Mouse (Mus musculus) hindbrain, embryonic 14.5 days (tissue): ENCODE measurements at regions not wholly inside any gene's neighbourhood (a gene's known extent, or its start where the extent isn't known, plus 50 kb on each side); places are given as distances from the start of the nearest gene placed in this dataset.
"Not testable (repeated sequence)": the region's sequence is repeated elsewhere in the genome, so short reads cannot be mapped to it uniquely, and the experiment has no call there.

Experiments used
- ATAC-seq: fragments of 200-750 bp; cut with Nextera tagmentation; 2 replicates; pipeline ENCODE4 v1.8.0; 2017; ENCODE audit warnings: moderate number of reproducible peaks, mild to moderate bottlenecking, moderate TSS enrichment, moderate library complexity; ENCODE audit not compliant: low FRiP score
- DNase-seq: peaks from one replicate; pipeline ENCODE4 v3.0.0-alpha.2; 2015; ENCODE audit warnings: low spot score
- H3K27ac ChIP-seq: fragments of 300-500 bp; sonication (generic); 2 replicates; pipeline ENCODE4 v1.5.1; 2014; ENCODE audit warnings: mild to moderate bottlenecking, moderate library complexity
- H3K27me3 ChIP-seq: fragments of 300-500 bp; sonication (generic); 2 replicates; pipeline ENCODE4 v1.6.1; 2014; ENCODE audit warnings: mild to moderate bottlenecking, low read length, mixed read lengths; ENCODE audit not compliant: control insufficient read depth, insufficient read depth
- H3K36me3 ChIP-seq: fragments of 300-500 bp; sonication (generic); replicated peaks from 2 replicates; pipeline ENCODE4 v1.6.1; 2014; ENCODE audit not compliant: control insufficient read depth, insufficient read depth
- H3K4me1 ChIP-seq: fragments of 300-500 bp; sonication (generic); replicated peaks from 2 replicates; pipeline ENCODE4 v1.6.1; 2014; ENCODE audit warnings: antibody characterized with exemption, low read length, mixed read lengths; ENCODE audit not compliant: control insufficient read depth, insufficient read depth
- H3K4me2 ChIP-seq: fragments of 300-500 bp; sonication (generic); replicated peaks from 2 replicates; pipeline ENCODE4 v1.6.1; 2014; ENCODE audit warnings: mild to moderate bottlenecking, moderate library complexity
- H3K4me3 ChIP-seq: fragments of 300-500 bp; sonication (generic); replicated peaks from 2 replicates; pipeline ENCODE4 v1.5.1; 2014; ENCODE audit warnings: mild to moderate bottlenecking, low read length
- H3K9ac ChIP-seq: fragments of 300-500 bp; sonication (generic); 2 replicates; pipeline ENCODE4 v1.6.1; 2014
- H3K9me3 ChIP-seq: fragments of 300-500 bp; sonication (generic); 2 replicates; pipeline ENCODE4 v1.6.1; 2016; ENCODE audit warnings: low read length; ENCODE audit not compliant: control insufficient read depth
- WGBS: fragments of 180-500 bp; shearing (Covaris S2); extraction: QIAGEN DNeasy Blood & Tissue Kit; methylation state at CpG from one replicate; pipeline ENCODE4 v1.1.7; 2014; 5-methylcytosine and 5-hydroxymethylcytosine counted together

DNA sequence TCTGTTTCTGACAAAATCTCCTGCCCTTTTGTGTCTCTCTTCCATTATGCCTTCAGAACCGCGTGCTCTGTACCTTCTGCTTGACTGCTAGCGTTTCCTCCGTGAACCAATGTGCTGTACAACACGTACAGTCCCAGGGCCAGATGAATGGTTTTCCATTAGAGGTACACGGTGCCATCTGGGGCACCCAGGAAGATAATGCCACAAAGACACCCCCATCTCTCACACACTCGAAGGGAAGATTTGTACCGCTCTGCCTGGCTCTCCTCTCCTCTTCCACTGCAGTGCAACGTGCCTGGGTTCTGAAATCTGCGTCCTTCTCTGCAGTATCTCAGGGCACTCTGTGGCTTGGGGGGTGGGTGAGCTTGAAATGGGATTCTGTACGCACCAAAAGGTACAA is 487.4 kb upstream of the Stxbp6 start:
- Histone ChIP-seq H3K36me3 (no peaks in the 10 kb centered on the region), H3K27ac (peak overlapping the region; percentile 80), H3K9ac (peak overlapping the region; percentile 31; the same call in 1 of the 2 replicates), H3K9me3 (no peaks in the 10 kb centered on the region), H3K27me3 (no peaks in the 10 kb centered on the region), H3K4me3 (no peak overlapping the region), H3K4me2 (no peak overlapping the region; the same call in 1 of the 2 replicates), H3K4me1 (peaks cover 30% of the 10 kb centered on the region)
- DNase-seq (peak; percentile 43), ATAC-seq (peak; percentile 73)
- 25% methylated on average over 11 of the region's 11 CpGs for WGBS

DNA sequence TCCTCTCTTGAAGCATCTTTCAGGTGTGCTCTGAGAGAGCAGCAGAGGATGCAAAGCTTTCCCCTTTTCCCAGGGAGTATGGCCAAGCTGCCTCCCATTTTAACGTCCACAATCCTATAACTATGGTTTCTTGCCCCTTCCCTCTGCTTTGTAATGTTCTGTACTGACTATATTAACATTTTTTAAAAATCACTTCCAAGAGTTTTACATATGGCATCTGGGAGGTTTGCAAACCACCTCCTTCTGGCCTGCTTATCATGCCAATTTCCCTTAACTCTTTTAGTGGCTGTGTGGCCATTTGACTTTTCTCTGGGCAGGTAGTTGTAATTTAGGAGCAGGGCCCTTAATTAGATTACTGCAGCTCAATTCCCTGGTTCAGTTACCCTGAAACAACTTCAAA is 486.9 kb upstream of the Stxbp6 start:
- DNase-seq: no peak
- Histone ChIP-seq H3K4me1 (peaks cover 30% of the 10 kb centered on the region), H3K27ac (peak overlapping the region; percentile 80), H3K9me3 (no peaks in the 10 kb centered on the region), H3K4me2 (no peak overlapping the region), H3K4me3 (no peak overlapping the region), H3K27me3 (no peaks in the 10 kb centered on the region), H3K36me3 (no peaks in the 10 kb centered on the region), H3K9ac (no peak overlapping the region)
- 61% methylated on average over 1 of the region's 1 CpGs for WGBS
- no peak for ATAC-seq

DNA sequence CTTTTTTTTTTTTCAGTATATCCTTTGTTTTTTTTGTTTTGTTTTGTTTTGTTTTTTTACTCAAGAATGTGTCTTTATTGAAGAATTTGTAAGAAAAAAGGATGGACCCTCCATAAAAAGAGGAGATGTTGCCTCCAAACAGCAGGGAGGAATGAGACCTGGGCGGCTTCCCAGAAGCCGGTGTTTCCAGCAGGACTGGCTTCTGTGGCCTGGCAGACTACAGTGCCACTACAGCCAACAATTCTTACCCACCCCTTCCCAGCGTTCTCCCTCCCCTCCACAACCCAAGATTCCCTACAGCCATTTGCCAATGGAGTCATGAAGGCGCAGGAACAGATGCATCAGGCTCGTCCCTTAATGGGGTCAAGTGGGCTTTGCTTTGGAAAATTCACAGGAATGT is 475.4 kb upstream of the Stxbp6 start:
- H3K27me3 ChIP-seq, H3K9ac ChIP-seq, H3K27ac ChIP-seq, H3K36me3 ChIP-seq, ATAC-seq, DNase-seq, H3K4me2 ChIP-seq, H3K4me3 ChIP-seq, H3K9me3 ChIP-seq, H3K4me1 ChIP-seq: not testable (repeated sequence)
- 89% methylated on average over 5 of the region's 5 CpGs for WGBS

- Histone ChIP-seq H3K9me3 (no peaks in the 10 kb centered on the region), H3K36me3 (no peaks in the 10 kb centered on the region), H3K27me3 (no peaks in the 10 kb centered on the region), H3K9ac (no peak overlapping the region), H3K4me1 (no peaks in the 10 kb centered on the region), H3K4me3 (no peak overlapping the region), H3K27ac (no peak overlapping the region), H3K4me2 (no peak overlapping the region)
- no peak for ATAC-seq
- DNase-seq: no peak
Observed at GRCm38 (mm10) chr12:45519554-45519953, 445.0 kb upstream of the Stxbp6 start.

DNA sequence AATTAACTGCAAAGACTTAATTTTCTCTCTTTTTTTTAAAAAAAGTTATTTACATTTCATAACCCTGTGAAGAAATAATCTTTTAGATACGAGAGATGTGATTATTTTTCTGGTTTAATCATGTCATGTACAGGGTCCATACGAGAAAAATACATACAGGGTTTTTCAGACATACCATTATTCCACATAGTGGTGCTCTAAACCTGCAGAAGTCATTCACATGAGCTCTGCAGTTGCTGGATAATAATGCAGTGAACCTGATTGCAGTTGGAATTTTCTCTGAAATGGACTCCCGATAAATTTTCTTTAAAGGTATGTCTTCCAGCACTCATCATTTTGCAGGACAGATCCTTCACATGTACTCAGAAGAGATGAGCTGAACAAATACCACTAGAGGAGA is 439.9 kb upstream of the Stxbp6 start:
- no peak for ATAC-seq
- H3K27ac ChIP-seq: no peak overlapping the region
- 52% methylated on average over 3 of the region's 3 CpGs for WGBS

DNA sequence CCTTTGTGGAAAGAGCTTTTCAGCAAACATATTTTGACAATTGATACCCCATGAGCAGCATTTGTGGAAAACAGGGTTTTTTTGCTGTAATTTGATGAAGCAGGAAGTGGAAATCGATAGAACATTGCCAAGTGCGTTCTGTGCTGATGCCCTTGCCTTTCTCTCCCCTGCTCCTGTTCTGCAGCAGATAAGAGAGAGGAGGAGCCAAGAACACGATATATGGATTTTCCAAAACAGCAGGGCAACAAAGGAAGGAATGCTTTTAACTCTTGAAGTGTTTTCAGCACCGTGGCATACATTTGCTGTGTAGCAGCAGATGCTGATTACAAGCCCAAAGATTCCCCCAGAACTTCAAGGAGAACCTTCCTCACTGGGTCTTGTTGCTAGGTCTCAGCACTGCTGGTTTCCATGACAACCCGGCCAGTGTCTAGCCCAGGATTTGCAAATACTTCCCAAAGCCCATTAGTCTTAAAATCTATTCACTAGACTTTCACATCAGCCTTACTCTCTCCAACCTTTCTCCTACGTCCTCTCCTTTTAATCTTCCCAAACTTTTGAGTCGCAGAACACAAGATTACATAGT is 433.0 kb upstream of the Stxbp6 start:
- Histone ChIP-seq H3K27me3 (no peaks in the 10 kb centered on the region), H3K4me1 (no peaks in the 10 kb centered on the region; the same call in 1 of the 2 replicates), H3K27ac (no peak overlapping the region), H3K36me3 (no peaks in the 10 kb centered on the region), H3K9ac (no peak overlapping the region), H3K4me3 (no peak overlapping the region), H3K9me3 (no peaks in the 10 kb centered on the region), H3K4me2 (no peak overlapping the region; the same call in 1 of the 2 replicates)
- 45% methylated on average over 7 of the region's 7 CpGs for WGBS
- DNase-seq (peak; percentile 29), ATAC-seq (no peak)

More for the DNA sequence above, 439.9 kb upstream of the Stxbp6 start:
- H3K36me3 ChIP-seq: no peaks in the 10 kb centered on the region
- no peaks in the 10 kb centered on the region for H3K4me1 ChIP-seq
- no peaks in the 10 kb centered on the region for H3K27me3 ChIP-seq
- DNase-seq: peak; percentile 55
- no peak overlapping the region for H3K9ac ChIP-seq
- no peaks in the 10 kb centered on the region for H3K9me3 ChIP-seq
- H3K4me3 ChIP-seq: no peak overlapping the region
- no peak overlapping the region for H3K4me2 ChIP-seq

GRCm38 (mm10) chr12:45499834-45500233 is 425.3 kb upstream of the Stxbp6 start:
- H3K4me3 ChIP-seq: no peak overlapping the region
- H3K9me3 ChIP-seq: no peaks in the 10 kb centered on the region
- H3K4me1 ChIP-seq: no peaks in the 10 kb centered on the region
- WGBS: 55% methylated on average over 6 of the region's 6 CpGs
- H3K27me3 ChIP-seq: no peaks in the 10 kb centered on the region
- no peak overlapping the region for H3K4me2 ChIP-seq
- H3K9ac ChIP-seq: no peak overlapping the region
- no peaks in the 10 kb centered on the region for H3K36me3 ChIP-seq
- DNase-seq (no peak), ATAC-seq (no peak)
- H3K27ac ChIP-seq: 0 out of 2 replicates have a peak overlapping the region, but pooled peaks have one; percentile 12

- Histone ChIP-seq H3K9me3 (no peaks in the 10 kb centered on the region), H3K27me3 (no peaks in the 10 kb centered on the region), H3K36me3 (no peaks in the 10 kb centered on the region), H3K4me3 (no peak overlapping the region), H3K9ac (no peak overlapping the region), H3K4me1 (no peaks in the 10 kb centered on the region), H3K4me2 (no peak overlapping the region), H3K27ac (no peak overlapping the region)
- peak; percentile 56 for DNase-seq
- no peak for ATAC-seq
Observed at GRCm38 (mm10) chr12:45498230-45498629, 423.7 kb upstream of the Stxbp6 start.

DNA sequence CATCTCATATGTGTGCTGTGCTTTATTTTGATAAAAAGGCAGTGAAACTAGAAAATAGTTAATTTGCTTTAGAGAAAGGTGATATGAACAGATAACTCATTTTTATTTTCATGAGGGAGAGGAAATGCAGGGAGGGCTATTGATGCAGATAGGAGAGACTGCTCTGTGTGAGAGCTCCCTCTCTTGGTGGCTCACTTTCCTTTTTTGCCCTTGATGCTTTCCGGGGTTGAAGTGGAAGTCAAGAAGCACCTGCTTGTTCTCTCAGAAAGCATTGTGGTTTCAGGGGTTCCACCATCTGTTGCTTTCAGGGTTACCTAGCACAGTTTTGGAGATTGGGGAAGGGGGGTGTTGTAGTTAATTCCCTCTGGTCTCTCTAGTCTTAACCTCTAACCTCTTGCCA is 414.5 kb upstream of the Stxbp6 start:
- Histone ChIP-seq H3K27ac (no peak overlapping the region), H3K9ac (no peak overlapping the region), H3K9me3 (no peaks in the 10 kb centered on the region), H3K4me3 (no peak overlapping the region), H3K36me3 (no peaks in the 10 kb centered on the region), H3K27me3 (no peaks in the 10 kb centered on the region), H3K4me1 (no peaks in the 10 kb centered on the region), H3K4me2 (no peak overlapping the region)
- DNase-seq (no peak), ATAC-seq (no peak)
- WGBS: 67% methylated on average over 1 of the region's 1 CpGs

- Histone ChIP-seq H3K4me3 (no peak overlapping the region), H3K4me2 (no peak overlapping the region), H3K9me3 (no peaks in the 10 kb centered on the region), H3K27ac (no peak overlapping the region), H3K36me3 (no peaks in the 10 kb centered on the region), H3K4me1 (no peaks in the 10 kb centered on the region), H3K27me3 (no peaks in the 10 kb centered on the region), H3K9ac (no peak overlapping the region)
- DNase-seq (no peak), ATAC-seq (no peak)
Observed at GRCm38 (mm10) chr12:45476881-45477280, 402.4 kb upstream of the Stxbp6 start.
